Mouse (Mus musculus): ENCODE measurements around the gene Hsd11b1. TPM values are rescaled to one million over a fixed set of nuclear protein-coding genes. Genes with fewer than 3 reads are reported as not detected.

Gene Hsd11b1
- polyA plus RNA-seq (2012; rRNA removed) = 0.10 and 0.29 TPM in 2 replicates

GRCm38 (mm10) chr1:193263955-193264598, at the start of gene Hsd11b1:
Gene Hsd11b1 (minus strand): TSS chr1:193264075.

GRCm38 (mm10) chr1:193272916-193273601, 9.2 kb upstream of the Hsd11b1 start, which contains the start of gene G0s2:
Gene G0s2 (minus strand): TSS chr1:193273217.

DNA sequence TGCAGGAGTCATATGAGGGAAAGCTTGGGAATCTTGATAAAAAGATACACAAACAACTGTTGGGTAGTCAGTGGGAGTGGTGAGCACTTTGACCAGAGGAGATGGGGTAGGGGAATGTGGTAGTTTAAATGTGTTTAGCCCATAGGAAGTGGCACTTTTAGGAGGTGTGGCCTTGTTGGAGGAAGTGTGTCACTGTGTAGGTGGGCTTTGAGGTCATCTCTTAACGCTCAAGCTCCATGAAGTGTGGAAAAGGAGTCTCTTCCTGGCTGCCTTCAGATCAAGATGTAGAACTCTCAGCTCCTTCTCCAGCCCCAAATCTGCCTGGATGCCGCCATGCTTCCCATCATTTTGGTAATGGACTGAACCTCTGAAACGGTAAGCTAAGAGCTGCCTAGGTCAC, 56.4 kb downstream of the Hsd11b1 start, which contains the start of gene Lamb3:
Lamb3 (plus strand) TSS at position 197 of the 400 bp plus-strand sequence.

DNA sequence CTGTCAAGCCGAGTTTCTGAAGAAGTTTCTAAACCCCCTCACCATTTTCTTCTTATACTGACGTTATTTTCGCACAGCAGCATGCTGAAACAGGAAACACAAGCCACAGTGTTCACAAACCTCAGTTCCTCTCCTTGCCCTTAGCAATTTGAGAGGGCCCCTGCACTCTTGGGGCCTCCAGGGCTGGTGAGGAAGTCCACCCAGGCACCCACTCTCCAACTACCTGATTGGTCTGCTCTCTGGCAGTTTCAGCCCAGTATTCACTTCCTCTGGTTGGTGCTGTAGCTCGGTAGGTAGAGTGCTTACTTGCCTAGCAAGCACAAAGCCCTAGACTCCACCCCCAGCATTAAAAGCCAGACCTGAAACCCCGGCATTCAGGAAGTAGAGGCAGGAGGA, 62.5 kb downstream of the Hsd11b1 start, which contains the start of gene Traf3ip3:
Traf3ip3 (minus strand) TSS at position 321 of the 396 bp plus-strand sequence.

Other genes with a start within 250 kb of the Hsd11b1 start
- gene Syt14, start 228.3 kb downstream of the Hsd11b1 start, polyA plus RNA-seq (2012; rRNA removed) = 4.0 and 6.5 TPM in 2 replicates
- gene Diexf, start 133.8 kb downstream of the Hsd11b1 start, polyA plus RNA-seq (2012; rRNA removed) = 14.8 and 32.2 TPM in 2 replicates
- 1.6 and 2.9 TPM in 2 replicates for gene Irf6, start 111.0 kb downstream of the Hsd11b1 start, polyA plus RNA-seq (2012; rRNA removed)
- 6.1 and 9.9 TPM in 2 replicates for gene A130010J15Rik, start 96.0 kb downstream of the Hsd11b1 start, polyA plus RNA-seq (2012; rRNA removed)
- 1.7 and 2.3 TPM in 2 replicates for gene Traf3ip3, start 62.4 kb downstream of the Hsd11b1 start, polyA plus RNA-seq (2012; rRNA removed)
- 0.41 and 0.58 TPM in 2 replicates for gene Lamb3, start 56.4 kb downstream of the Hsd11b1 start, polyA plus RNA-seq (2012; rRNA removed)
- gene G0s2, start 9.1 kb upstream of the Hsd11b1 start, polyA plus RNA-seq (2012; rRNA removed) = 15.7 and 20.5 TPM in 2 replicates
- gene Camk1g, start 106.2 kb upstream of the Hsd11b1 start, polyA plus RNA-seq (2012; rRNA removed) = 10.0 and 14.9 TPM in 2 replicates